ENCODE assay signal across 15 mouse cellular contexts in the genomic region with DNA sequence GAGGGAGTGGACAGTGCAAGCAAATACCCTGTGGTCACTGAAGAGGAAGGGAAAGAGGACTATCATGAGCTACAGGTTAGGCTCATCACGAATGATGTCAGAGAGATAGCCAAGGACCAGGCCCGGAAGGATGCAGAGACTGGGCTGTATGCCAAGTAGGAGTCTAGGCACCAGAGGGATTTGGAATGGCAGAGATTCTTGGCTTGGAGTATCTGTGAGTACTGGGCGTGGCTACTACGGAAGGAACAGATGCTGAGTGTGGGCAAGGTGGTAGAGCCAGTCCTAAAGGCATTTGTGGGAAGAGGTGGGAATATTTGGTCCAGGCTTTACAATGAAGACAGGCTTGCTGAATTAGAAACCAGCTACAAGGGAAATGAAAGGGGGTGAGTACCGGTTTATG.
DNase-seq lines count a peak whose midpoint lies in the region; ATAC-seq and TF ChIP-seq lines count a peak whose summit lies in the region.
"Had no signal": no experiment of that assay in that cellular context is flagged by ENCODE, and none has a peak within 500 bp of the region (broad histone marks: within the 10 kb centered on the region; RNA-seq: fewer than 3 reads in every experiment).

No protein-coding gene starts in this region.

- 48% methylated on average over 5 of the region's 5 CpGs for WGBS in hindbrain, postnatal 0 days
- 79% methylated on average over 5 of the region's 5 CpGs for WGBS in hindbrain, embryonic 12.5 days

- no peak overlapping the region for H3K4me3 ChIP-seq in hindbrain, postnatal 0 days (ENCODE audit: low read length)
- no peak overlapping the region for H3K4me3 ChIP-seq in hindbrain, embryonic 12.5 days
- H3K4me3 ChIP-seq: limb, embryonic 15.5 days had no signal

- H3K27me3 ChIP-seq in hindbrain, postnatal 0 days (ENCODE audit: insufficient read depth, low read length) = no peaks in the 10 kb centered on the region
- no peaks in the 10 kb centered on the region for H3K27me3 ChIP-seq in hindbrain, embryonic 12.5 days
- H3K27me3 ChIP-seq: limb, embryonic 15.5 days had no signal

- H3K9ac ChIP-seq in hindbrain, postnatal 0 days (replicated peaks; ENCODE audit: low read length) = no peak overlapping the region
- H3K9ac ChIP-seq in hindbrain, embryonic 12.5 days = no peak overlapping the region
- H3K9ac ChIP-seq: limb, embryonic 15.5 days had no signal

- H3K36me3 ChIP-seq in hindbrain, postnatal 0 days (ENCODE audit: insufficient read depth, low read length) = no peaks in the 10 kb centered on the region
- H3K36me3 ChIP-seq in hindbrain, embryonic 12.5 days = no peaks in the 10 kb centered on the region
- H3K36me3 ChIP-seq: G1E; limb, embryonic 15.5 days had no signal

- peak; percentile 55 for DNase-seq in hindbrain, postnatal 0 days (ENCODE audit: low spot score)
- peak; percentile 10 for DNase-seq in 3T3-L1 (ENCODE audit: low read depth, low spot score)
- peak; percentile 57 for DNase-seq in cerebellum, adult 11-12 months
- peak; percentile 62 to 74 for DNase-seq in frontal cortex, postnatal 36 days (ENCODE audit: low spot score in 2 of 2)
- no peak for DNase-seq in ovary, postnatal 14 days (ENCODE audit: low spot score)
- no peak for DNase-seq in heart, adult 9 months (ENCODE audit: low spot score in 2 of 2)
- no peak for DNase-seq in yolk sac, embryonic 10.5 days (ENCODE audit: low spot score)
- DNase-seq: adrenal gland, postnatal 14 days; heart, adult 18-20 months; heart, postnatal 14 days; lung, adult 2 months; thymus, adult 2 months had no signal

- H3K4me1 ChIP-seq in hindbrain, postnatal 0 days (ENCODE audit: insufficient read depth, low read length) = peaks cover 6% of the 10 kb centered on the region; the same call in 1 of the 2 replicates
- H3K4me1 ChIP-seq in hindbrain, embryonic 12.5 days = peaks cover 15% of the 10 kb centered on the region; the same call in 1 of the 2 replicates
- H3K4me1 ChIP-seq: limb, embryonic 15.5 days had no signal

- ATAC-seq in hindbrain, postnatal 0 days = peak; percentile 37; the same call in 1 of the 2 replicates
- no peak for ATAC-seq in hindbrain, embryonic 12.5 days (ENCODE audit: low FRiP score)

- no peak for TF ChIP-seq CTCF in hindbrain, postnatal 0 days (IDR thresholded peaks at IDR 0.05; ENCODE audit: low read depth)

- no peaks in the 10 kb centered on the region for H3K9me3 ChIP-seq in hindbrain, postnatal 0 days (ENCODE audit: low read length)
- H3K9me3 ChIP-seq in hindbrain, embryonic 12.5 days (replicated peaks) = no peaks in the 10 kb centered on the region
- H3K9me3 ChIP-seq: limb, embryonic 15.5 days had no signal

- H3K4me2 ChIP-seq in hindbrain, postnatal 0 days (ENCODE audit: low read depth, low read length) = no peak overlapping the region
- H3K4me2 ChIP-seq in hindbrain, embryonic 12.5 days (replicated peaks) = no peak overlapping the region
- H3K4me2 ChIP-seq: limb, embryonic 15.5 days had no signal

- H3K27ac ChIP-seq in hindbrain, postnatal 0 days = peak overlapping the region; percentile 66; the same call in 1 of the 2 replicates
- H3K27ac ChIP-seq in hindbrain, embryonic 12.5 days = no peak overlapping the region
- H3K27ac ChIP-seq: limb, embryonic 15.5 days had no signal

Comparison
In these comparisons a context has a peak if more than half of its experiments do, and no peak if none do; other contexts are left out.
1. DNase-seq: peak in hindbrain, postnatal 0 days (single experiment), 3T3-L1 (single experiment), cerebellum, adult 11-12 months (single experiment) and frontal cortex, postnatal 36 days (2 of 2); none in ovary, postnatal 14 days (single experiment), heart, adult 9 months (0 of 2) and yolk sac, embryonic 10.5 days (single experiment).